Mouse (Mus musculus) kidney, adult 8-10 months (tissue): ENCODE measurements around the gene Mecom.

Experiments
- DNase-seq, 2 experiments: peaks; one replicate each; pipeline ENCODE4 v3.0.0; 2022

The Mecom gene

GRCm38 (mm10) chr3:30483006-30483684 lies 64.7 kb downstream of the Mecom start:
- peak in 1 of 2 experiments; percentile 30 for DNase-seq

GRCm38 (mm10) chr3:30481682-30482081 lies 66.1 kb downstream of the Mecom start:
- DNase-seq, result no peak

- no peak for DNase-seq
These were observed 67.3 kb downstream of the Mecom start for GRCm38 (mm10) chr3:30480551-30480950.

- no peak for DNase-seq
These were observed 69.6 kb downstream of the Mecom start for GRCm38 (mm10) chr3:30478252-30478651.

- DNase-seq, result no peak
These were observed 70.8 kb downstream of the Mecom start for GRCm38 (mm10) chr3:30477008-30477407.

GRCm38 (mm10) chr3:30475591-30475990 lies 72.2 kb downstream of the Mecom start:
- no peak for DNase-seq

GRCm38 (mm10) chr3:30468068-30468835 lies 79.6 kb downstream of the Mecom start:
- DNase-seq, result no peak

- no peak for DNase-seq
These were observed 81.7 kb downstream of the Mecom start for GRCm38 (mm10) chr3:30466031-30466650.

GRCm38 (mm10) chr3:30464497-30464896 lies 83.3 kb downstream of the Mecom start:
- DNase-seq, result no peak

- no peak for DNase-seq
These were observed 86.0 kb downstream of the Mecom start for GRCm38 (mm10) chr3:30461831-30462230.

- no peak for DNase-seq
These were observed 86.8 kb downstream of the Mecom start for GRCm38 (mm10) chr3:30460890-30461578.

- no peak for DNase-seq
These were observed 88.2 kb downstream of the Mecom start for GRCm38 (mm10) chr3:30459626-30460025.

- no peak for DNase-seq
These were observed 89.7 kb downstream of the Mecom start for GRCm38 (mm10) chr3:30457975-30458678.

GRCm38 (mm10) chr3:30455902-30456301 lies 91.9 kb downstream of the Mecom start:
- no peak for DNase-seq

GRCm38 (mm10) chr3:30453546-30454455 lies 94.0 kb downstream of the Mecom start:
- DNase-seq, result no peak

GRCm38 (mm10) chr3:30453046-30453445 lies 94.8 kb downstream of the Mecom start:
- DNase-seq, result peak in 1 of 2 experiments; percentile 35

- DNase-seq, result no peak
These were observed 95.3 kb downstream of the Mecom start for GRCm38 (mm10) chr3:30452511-30452910.

GRCm38 (mm10) chr3:30450206-30450965 lies 97.4 kb downstream of the Mecom start:
- DNase-seq, result peak; percentile 37 to 78

GRCm38 (mm10) chr3:30448624-30449023 lies 99.2 kb downstream of the Mecom start:
- DNase-seq, result peak; percentile 32 to 48

- peak; percentile 58 to 74 for DNase-seq
These were observed 101.8 kb downstream of the Mecom start for GRCm38 (mm10) chr3:30445970-30446442.
